Mouse (Mus musculus) brain, embryonic 14.5 days (tissue): ENCODE data around the gene Lamtor4.

Experiments
- CTCF ChIP-seq: fragments of 200-500 bp; IDR thresholded peaks from 2 replicates; pipeline ENCODE4 v1.5.1; 2012; ENCODE audit warnings: inconsistent platforms, mild to moderate bottlenecking, moderate library complexity, borderline replicate concordance; ENCODE audit not compliant: insufficient read depth, insufficient read length; ENCODE audit errors: extremely low read depth
- POLR2A ChIP-seq: fragments of 200-500 bp; IDR thresholded peaks from 2 replicates; pipeline ENCODE4 v1.6.1; 2012; ENCODE audit warnings: mild to moderate bottlenecking, inconsistent platforms, borderline replicate concordance; ENCODE audit not compliant: poor library complexity, insufficient read depth, insufficient read length, severe bottlenecking; ENCODE audit errors: extremely low read depth

DNA sequence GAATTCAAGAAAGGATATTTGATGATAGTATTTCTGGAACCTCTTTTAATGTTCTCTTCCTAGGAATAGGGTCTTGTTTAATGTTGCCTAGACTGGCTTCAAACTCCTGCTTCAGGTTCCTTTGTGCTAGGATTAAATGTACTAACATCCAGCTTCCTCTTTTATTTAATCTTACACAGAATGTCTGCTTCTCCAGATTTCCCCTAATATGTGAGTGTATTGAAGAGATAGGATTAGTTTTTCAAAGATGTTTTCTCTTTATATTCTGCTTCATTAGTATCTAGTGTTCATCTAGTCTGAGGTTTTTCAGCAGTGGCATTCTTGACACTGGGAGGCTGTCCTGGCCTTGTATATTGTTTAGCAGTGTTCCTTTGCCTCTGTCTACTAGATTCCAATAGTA, 38.9 kb downstream of the Lamtor4 start:
- TF ChIP-seq CTCF (no peak), POLR2A (no peak)
